Mouse (Mus musculus) lung, embryonic 16.5 days (tissue): ENCODE data around the gene Entpd3. TPM values are rescaled to one million over a fixed set of nuclear protein-coding genes. Genes with fewer than 3 reads are reported as not detected.
"Not testable (repeated sequence)": the region's sequence is repeated elsewhere in the genome, so short reads cannot be mapped to it uniquely, and the experiment has no call there.

Experiments used
- ATAC-seq: fragments of 200-750 bp; cut with Nextera tagmentation; 2 replicates; pipeline ENCODE4 v1.8.0; 2017; ENCODE audit warnings: low read depth, mild to moderate bottlenecking, moderate library complexity
- H3K27ac ChIP-seq: fragments of 300-500 bp; sonication (generic); 2 replicates; pipeline ENCODE4 v1.5.1; 2014; ENCODE audit warnings: mild to moderate bottlenecking, control low read depth, low read length
- H3K27me3 ChIP-seq: fragments of 300-500 bp; sonication (generic); 2 replicates; pipeline ENCODE4 v1.6.1; 2014; ENCODE audit warnings: low read depth, low read length, mixed read lengths; ENCODE audit not compliant: control insufficient read depth, insufficient read depth
- H3K36me3 ChIP-seq: fragments of 300-500 bp; sonication (generic); 2 replicates; pipeline ENCODE4 v1.6.1; 2014; ENCODE audit warnings: low read length; ENCODE audit not compliant: control insufficient read depth, insufficient read depth
- H3K4me1 ChIP-seq: fragments of 300-500 bp; sonication (generic); replicated peaks from 2 replicates; pipeline ENCODE4 v1.6.1; 2014; ENCODE audit warnings: low read length, mixed read lengths; ENCODE audit not compliant: control insufficient read depth, insufficient read depth
- H3K4me2 ChIP-seq: fragments of 300-500 bp; sonication (generic); 2 replicates; pipeline ENCODE4 v1.6.1; 2014; ENCODE audit warnings: low read depth, low read length, control low read depth
- H3K4me3 ChIP-seq: fragments of 300-500 bp; sonication (generic); 2 replicates; pipeline ENCODE4 v1.5.1; 2014; ENCODE audit warnings: mild to moderate bottlenecking, low read length, control low read depth
- H3K9ac ChIP-seq: fragments of 300-500 bp; sonication (generic); 2 replicates; pipeline ENCODE4 v1.6.1; 2014; ENCODE audit warnings: low read length, control low read depth
- H3K9me3 ChIP-seq: fragments of 300-500 bp; sonication (generic); 2 replicates; pipeline ENCODE4 v1.6.1; 2016; ENCODE audit warnings: low read length; ENCODE audit not compliant: control insufficient read depth
- WGBS: fragments of 180-500 bp; shearing (Covaris S2); extraction: QIAGEN DNeasy Blood & Tissue Kit; methylation state at CpG from one replicate; pipeline ENCODE4 v1.1.7; 2014; 5-methylcytosine and 5-hydroxymethylcytosine counted together
- polyA plus RNA-seq: library from polyadenylated mRNA; unstranded; fragments of >200 nt; fragmentation: Nextera tagmentation; extraction: Ambion mirVana; gene quantifications from 2 replicates; pipeline ENCODE4 v1.2.1, GENCODE M21; 2015

Entpd3 gene
- polyA plus RNA-seq, 1 experiment from 2014 or later = 9.3 TPM

- Histone ChIP-seq H3K36me3 (no peaks in the 10 kb centered on the region), H3K27me3 (no peaks in the 10 kb centered on the region), H3K9me3 (no peaks in the 10 kb centered on the region), H3K4me3 (no peak overlapping the region), H3K9ac (no peak overlapping the region), H3K4me2 (no peak overlapping the region), H3K4me1 (no peaks in the 10 kb centered on the region), H3K27ac (no peak overlapping the region)
- WGBS = 74% methylated on average over 17 of the region's 17 CpGs
- no peak for ATAC-seq
Observed at GRCm38 (mm10) chr9:120528815-120529510, 10.7 kb upstream of the Entpd3 start.

- 72% methylated on average over 5 of the region's 5 CpGs for WGBS
- no peak for ATAC-seq
- H3K4me2 ChIP-seq = no peak overlapping the region
- no peak overlapping the region for H3K9ac ChIP-seq
- H3K9me3 ChIP-seq = no peaks in the 10 kb centered on the region
- H3K36me3 ChIP-seq = no peaks in the 10 kb centered on the region
- no peak overlapping the region for H3K27ac ChIP-seq
- H3K4me3 ChIP-seq = no peak overlapping the region
- no peaks in the 10 kb centered on the region for H3K4me1 ChIP-seq
- no peaks in the 10 kb centered on the region for H3K27me3 ChIP-seq
Observed at GRCm38 (mm10) chr9:120530471-120530870, 9.1 kb upstream of the Entpd3 start.

- Histone ChIP-seq H3K4me3 (no peak overlapping the region), H3K4me2 (no peak overlapping the region), H3K27me3 (no peaks in the 10 kb centered on the region), H3K36me3 (no peaks in the 10 kb centered on the region), H3K27ac (no peak overlapping the region), H3K4me1 (no peaks in the 10 kb centered on the region), H3K9me3 (no peaks in the 10 kb centered on the region), H3K9ac (no peak overlapping the region)
- no peak for ATAC-seq
- WGBS = 81% methylated on average over 6 of the region's 6 CpGs
Observed at GRCm38 (mm10) chr9:120532062-120532461, 7.6 kb upstream of the Entpd3 start.

- H3K27ac ChIP-seq = no peak overlapping the region
- no peak overlapping the region for H3K9ac ChIP-seq
- ATAC-seq = no peak
- no peaks in the 10 kb centered on the region for H3K36me3 ChIP-seq
- H3K27me3 ChIP-seq = no peaks in the 10 kb centered on the region
- no peak overlapping the region for H3K4me2 ChIP-seq
- no peak overlapping the region for H3K4me3 ChIP-seq
- 82% methylated on average over 6 of the region's 6 CpGs for WGBS
- no peaks in the 10 kb centered on the region for H3K4me1 ChIP-seq
- H3K9me3 ChIP-seq = no peaks in the 10 kb centered on the region
Observed at GRCm38 (mm10) chr9:120532691-120533090, 6.9 kb upstream of the Entpd3 start.

- H3K4me3 ChIP-seq, H3K4me2 ChIP-seq, H3K9me3 ChIP-seq, H3K27me3 ChIP-seq, H3K9ac ChIP-seq, H3K4me1 ChIP-seq, H3K27ac ChIP-seq, H3K36me3 ChIP-seq, ATAC-seq: not testable (repeated sequence)
- 91% methylated on average over 8 of the region's 8 CpGs for WGBS
Observed at GRCm38 (mm10) chr9:120533446-120533950, 6.1 kb upstream of the Entpd3 start.

GRCm38 (mm10) chr9:120541411-120541810 is 1.8 kb downstream of the Entpd3 start:
- WGBS = 7% methylated on average over 2 of the region's 2 CpGs
- H3K27me3 ChIP-seq = peaks cover 8% of the 10 kb centered on the region; the same call in 1 of the 2 replicates
- no peak overlapping the region for H3K4me3 ChIP-seq
- H3K27ac ChIP-seq = peak overlapping the region; percentile 86; the same call in 1 of the 2 replicates
- H3K4me1 ChIP-seq = peaks cover 15% of the 10 kb centered on the region
- H3K9ac ChIP-seq = no peak overlapping the region
- peak; percentile 94 for ATAC-seq
- H3K4me2 ChIP-seq = no peak overlapping the region; the same call in 1 of the 2 replicates
- no peaks in the 10 kb centered on the region for H3K36me3 ChIP-seq
- no peaks in the 10 kb centered on the region for H3K9me3 ChIP-seq

- Histone ChIP-seq H3K4me3 (0 out of 2 replicates have a peak overlapping the region, but pooled peaks have one; percentile 9), H3K36me3 (no peaks in the 10 kb centered on the region), H3K9ac (no peak overlapping the region), H3K4me1 (peaks cover 15% of the 10 kb centered on the region), H3K4me2 (peak overlapping the region; percentile 46), H3K9me3 (no peaks in the 10 kb centered on the region), H3K27ac (peak overlapping the region; percentile 86), H3K27me3 (peaks cover 8% of the 10 kb centered on the region; the same call in 1 of the 2 replicates)
- 16% methylated on average over 6 of the region's 6 CpGs for WGBS
- ATAC-seq = no peak
Observed at GRCm38 (mm10) chr9:120542241-120542640, 2.6 kb downstream of the Entpd3 start.

- Histone ChIP-seq H3K36me3 (no peaks in the 10 kb centered on the region), H3K4me2 (no peak overlapping the region), H3K9me3 (no peaks in the 10 kb centered on the region), H3K4me3 (no peak overlapping the region), H3K27me3 (no peaks in the 10 kb centered on the region), H3K27ac (no peak overlapping the region), H3K9ac (no peak overlapping the region), H3K4me1 (peaks cover 13% of the 10 kb centered on the region)
- no peak for ATAC-seq
- WGBS = 60% methylated on average over 2 of the region's 2 CpGs
Observed at GRCm38 (mm10) chr9:120545994-120546393, 6.4 kb downstream of the Entpd3 start.

GRCm38 (mm10) chr9:120546482-120546881 is 6.9 kb downstream of the Entpd3 start:
- no peak overlapping the region for H3K9ac ChIP-seq
- H3K4me3 ChIP-seq = no peak overlapping the region
- H3K4me1 ChIP-seq = peaks cover 13% of the 10 kb centered on the region
- H3K36me3 ChIP-seq = no peaks in the 10 kb centered on the region
- peak overlapping the region; percentile 44; the same call in 1 of the 2 replicates for H3K4me2 ChIP-seq
- no peak for ATAC-seq
- no peaks in the 10 kb centered on the region for H3K27me3 ChIP-seq
- 73% methylated on average over 9 of the region's 9 CpGs for WGBS
- peak overlapping the region; percentile 80 for H3K27ac ChIP-seq
- no peaks in the 10 kb centered on the region for H3K9me3 ChIP-seq
